ENCODE assay signal across 8 mouse cellular contexts in genomic region chr3:82995368-82995767, GRCm38 (mm10). TPM values are rescaled to one million over a fixed set of nuclear protein-coding genes. Genes with fewer than 3 reads are reported as not detected.
DNase-seq lines count a peak whose midpoint lies in the region; ATAC-seq and TF ChIP-seq lines count a peak whose summit lies in the region.

No protein-coding gene starts in this region.

- no peaks in the 10 kb centered on the region for H3K36me3 ChIP-seq in E14TG2a.4 (ENCODE audit: insufficient read depth, low read length)
- no peaks in the 10 kb centered on the region for H3K36me3 ChIP-seq in forebrain, embryonic 14.5 days (ENCODE audit: control insufficient read depth, insufficient read depth, low read length)
- no peaks in the 10 kb centered on the region for H3K36me3 ChIP-seq in midbrain, embryonic 10.5 days

- no peak; the same call in 1 of the 2 replicates for TF ChIP-seq CTCF in E14TG2a.4 (conservative IDR thresholded peaks at IDR 0.05; ENCODE audit: low read length)

- H3K4me1 ChIP-seq in E14TG2a.4 (replicated peaks; ENCODE audit: low read depth, low read length), result peaks cover 28% of the 10 kb centered on the region
- H3K4me1 ChIP-seq in forebrain, embryonic 14.5 days (ENCODE audit: control insufficient read depth, insufficient read depth, low read length), result peaks cover 7% of the 10 kb centered on the region; the same call in 1 of the 2 replicates
- peaks cover 13% of the 10 kb centered on the region for H3K4me1 ChIP-seq in midbrain, embryonic 10.5 days

- peak; percentile 87 for DNase-seq in adrenal gland, postnatal 14 days
- DNase-seq in forebrain, embryonic 14.5 days (ENCODE audit: low spot score), result peak; percentile 57
- peak; percentile 42 to 50 for DNase-seq in heart, postnatal 36 days
- DNase-seq in large intestine, adult 2 months (ENCODE audit: low read depth, low spot score), result peak; percentile 6
- peak; percentile 80 for DNase-seq in midbrain, embryonic 10.5 days (ENCODE audit: low spot score)
- DNase-seq in urinary bladder, adult 18-20 months (ENCODE audit: low spot score in 2 of 2), result peak; percentile 48 to 55
- no peak for DNase-seq in thymus, postnatal 0 days (ENCODE audit: low spot score)

- WGBS in forebrain, embryonic 14.5 days, result 1% methylated on average over 24 of the region's 24 CpGs
- 4% methylated on average over 24 of the region's 24 CpGs for WGBS in large intestine, adult 2 months
- WGBS in midbrain, embryonic 10.5 days, result 4% methylated on average over 24 of the region's 24 CpGs

- H3K4me2 ChIP-seq in forebrain, embryonic 14.5 days (ENCODE audit: low read length), result peak overlapping the region; percentile 39

- H3K4me3 ChIP-seq in E14TG2a.4 (replicated peaks; ENCODE audit: low read length), result peak overlapping the region; percentile 58
- H3K4me3 ChIP-seq in forebrain, embryonic 14.5 days (ENCODE audit: low read depth, low read length), result peak overlapping the region; percentile 9; the same call in 1 of the 2 replicates
- peak overlapping the region; percentile 40 for H3K4me3 ChIP-seq in midbrain, embryonic 10.5 days

- intact Hi-C loops in heart, postnatal 36 days (cut with DNase I), result no loop called here

- H3K9me3 ChIP-seq in E14TG2a.4 (ENCODE audit: low read length), result peaks cover 14% of the 10 kb centered on the region; the same call in 1 of the 2 replicates
- H3K9me3 ChIP-seq in forebrain, embryonic 14.5 days (replicated peaks; ENCODE audit: control insufficient read depth, low read length), result no peaks in the 10 kb centered on the region
- no peaks in the 10 kb centered on the region for H3K9me3 ChIP-seq in midbrain, embryonic 10.5 days (replicated peaks)

- H3K9ac ChIP-seq in forebrain, embryonic 14.5 days (ENCODE audit: low read length), result 0 out of 2 replicates have a peak overlapping the region, but pooled peaks have one; percentile 3

- peak; percentile 64 for ATAC-seq in forebrain, embryonic 14.5 days

- no peak overlapping the region for H3K27ac ChIP-seq in forebrain, embryonic 14.5 days (ENCODE audit: low read depth, low read length)
- H3K27ac ChIP-seq in midbrain, embryonic 10.5 days (replicated peaks), result no peak overlapping the region

- H3K27me3 ChIP-seq in E14TG2a.4 (ENCODE audit: insufficient read depth, low read length), result peaks cover 15% of the 10 kb centered on the region
- H3K27me3 ChIP-seq in forebrain, embryonic 14.5 days (replicated peaks; ENCODE audit: control insufficient read depth, insufficient read depth, low read length), result no peaks in the 10 kb centered on the region; the same call in 1 of the 2 replicates
- H3K27me3 ChIP-seq in midbrain, embryonic 10.5 days (ENCODE audit: low read depth, poor library complexity, severe bottlenecking), result peaks cover 43% of the 10 kb centered on the region

RNA-seq across cellular contexts. Expression of gene Fgg, which starts 12.2 kb away (rescaled TPM):
- 22.3 and 435 TPM in 2 replicates for total RNA-seq in adrenal gland, postnatal 14 days (2021)
- polyA plus RNA-seq in forebrain, embryonic 14.5 days (2014; fragmentation: Nextera tagmentation; extraction: Ambion mirVana), result not detected in 2 replicates
- not detected for total RNA-seq in heart, postnatal 36 days (2021)
- not detected in 2 replicates for polyA plus RNA-seq in large intestine, adult 2 months (2012; rRNA removed)
- 0.06 TPM in 1 of 2 replicates, not detected in the other for polyA plus RNA-seq in midbrain, embryonic 10.5 days (2016; fragmentation: Nextera tagmentation; extraction: Ambion mirVana)
- polyA plus RNA-seq in thymus, postnatal 0 days (2015; fragmentation: Nextera tagmentation; extraction: Ambion mirVana), result 0.99 and 1.0 TPM in 2 replicates

RNA-seq across cellular contexts. Expression of gene Fga, which starts 30.5 kb away (rescaled TPM):
- total RNA-seq in adrenal gland, postnatal 14 days (2021), result 24.5 and 518 TPM in 2 replicates
- not detected in 2 replicates for polyA plus RNA-seq in forebrain, embryonic 14.5 days (2014; fragmentation: Nextera tagmentation; extraction: Ambion mirVana)
- total RNA-seq in heart, postnatal 36 days (2021), result not detected
- 0.02 and 0.04 TPM in 2 replicates for polyA plus RNA-seq in large intestine, adult 2 months (2012; rRNA removed)
- polyA plus RNA-seq in midbrain, embryonic 10.5 days (2016; fragmentation: Nextera tagmentation; extraction: Ambion mirVana), result not detected in 2 replicates
- polyA plus RNA-seq in thymus, postnatal 0 days (2015; fragmentation: Nextera tagmentation; extraction: Ambion mirVana), result 0.25 and 0.35 TPM in 2 replicates

RNA-seq across cellular contexts. Expression of gene Fgb, which starts 54.3 kb away (rescaled TPM):
- 14.2 and 242 TPM in 2 replicates for total RNA-seq in adrenal gland, postnatal 14 days (2021)
- not detected in 2 replicates for polyA plus RNA-seq in forebrain, embryonic 14.5 days (2014; fragmentation: Nextera tagmentation; extraction: Ambion mirVana)
- not detected for total RNA-seq in heart, postnatal 36 days (2021)
- polyA plus RNA-seq in large intestine, adult 2 months (2012; rRNA removed), result 0.07 TPM in 1 of 2 replicates, not detected in the other
- polyA plus RNA-seq in midbrain, embryonic 10.5 days (2016; fragmentation: Nextera tagmentation; extraction: Ambion mirVana), result not detected in 2 replicates
- 0.17 and 0.20 TPM in 2 replicates for polyA plus RNA-seq in thymus, postnatal 0 days (2015; fragmentation: Nextera tagmentation; extraction: Ambion mirVana)

RNA-seq across cellular contexts. Expression of gene Plrg1, which starts 60.0 kb away (rescaled TPM):
- total RNA-seq in adrenal gland, postnatal 14 days (2021), result 49.8 and 50.8 TPM in 2 replicates
- polyA plus RNA-seq in forebrain, embryonic 14.5 days (2014; fragmentation: Nextera tagmentation; extraction: Ambion mirVana), result 140 and 145 TPM in 2 replicates
- total RNA-seq in heart, postnatal 36 days (2021), result 10 to 100 TPM; 27.7 to 28.4 TPM
- polyA plus RNA-seq in large intestine, adult 2 months (2012; rRNA removed), result 33.4 and 34.6 TPM in 2 replicates
- polyA plus RNA-seq in midbrain, embryonic 10.5 days (2016; fragmentation: Nextera tagmentation; extraction: Ambion mirVana), result 144 and 150 TPM in 2 replicates
- polyA plus RNA-seq in thymus, postnatal 0 days (2015; fragmentation: Nextera tagmentation; extraction: Ambion mirVana), result 94.0 and 96.4 TPM in 2 replicates
